Mouse (Mus musculus): Measurements from ENCODE around the gene Sult1b1. TPM values are rescaled to one million over a fixed set of nuclear protein-coding genes. Genes with fewer than 3 reads are reported as not detected.

The Sult1b1 gene
- total and polyA plus RNA-seq, 3 experiments = not detected

DNA sequence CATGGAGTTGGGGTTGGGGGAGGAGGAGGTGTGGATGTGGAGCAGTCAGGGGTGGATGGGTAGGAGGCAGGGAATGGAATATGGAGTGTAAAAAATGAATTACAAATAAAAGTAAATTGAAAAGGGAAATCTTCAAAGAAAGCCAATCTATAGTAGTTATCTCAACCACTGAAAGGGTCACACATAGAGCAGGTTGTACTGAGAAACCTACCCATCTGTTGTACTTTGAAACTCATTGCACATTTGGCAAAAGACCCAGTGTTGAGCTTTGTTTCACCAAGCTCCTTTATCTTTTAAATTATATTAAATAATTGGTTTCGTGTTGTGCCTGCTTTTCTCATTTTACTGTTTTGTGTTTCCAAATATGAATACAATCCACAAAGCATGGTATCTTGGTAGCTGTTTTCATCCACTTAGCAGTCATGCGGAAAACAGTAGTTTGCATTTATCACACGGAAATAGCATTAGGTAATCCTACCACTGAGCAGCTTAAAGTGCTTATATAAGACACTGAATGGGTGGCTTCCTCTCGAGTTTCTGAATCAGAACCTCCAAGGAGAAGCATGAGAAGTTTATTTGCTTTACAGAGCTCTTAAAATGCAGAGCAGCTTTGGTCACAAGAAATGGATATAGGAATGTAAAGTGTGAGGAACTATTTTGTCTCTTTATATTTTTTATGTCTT is 32.1 kb downstream of the Sult1b1 start:
- Histone ChIP-seq H3K27ac (ENCODE audit: control insufficient read depth, low read depth, low read length) (no peak overlapping the region), H3K9me3 (replicated peaks; ENCODE audit: insufficient read depth, low read length) (no peaks in the 10 kb centered on the region), H3K4me1 (ENCODE audit: control insufficient read depth in 1 of 2, insufficient read depth in 2 of 2, low read length in 2 of 2) (no peaks in the 10 kb centered on the region), H3K79me2 (ENCODE audit: control insufficient read depth, insufficient read depth, low read length, poor library complexity) (no peaks in the 10 kb centered on the region), H3K27me3 (ENCODE audit: control insufficient read depth in 1 of 2, insufficient read depth in 2 of 2, low read length in 2 of 2) (no peaks in the 10 kb centered on the region), H3K36me3 (ENCODE audit: control insufficient read depth in 1 of 2, insufficient read depth in 2 of 2, low read length in 2 of 2) (no peaks in the 10 kb centered on the region), H3K9ac (ENCODE audit: control insufficient read depth, low read depth, low read length, poor library complexity, severe bottlenecking) (no peak overlapping the region), H3K4me3 (ENCODE audit: control insufficient read depth in 1 of 2, insufficient read depth in 1 of 2, low read depth in 2 of 2, low read length in 2 of 2) (no peak overlapping the region)
- TF ChIP-seq E2F4 (IDR thresholded peaks at IDR 0.05; ENCODE audit: borderline replicate concordance, low read depth, low read length) = no peak
- no peak for TF ChIP-seq TBP (IDR thresholded peaks at IDR 0.05; ENCODE audit: low read depth, low read length)
- no peak for TF ChIP-seq MAX (IDR thresholded peaks at IDR 0.05; ENCODE audit: low read length)
- no peak for TF ChIP-seq JUND (IDR thresholded peaks at IDR 0.05; ENCODE audit: low read depth, low read length)
- TF ChIP-seq MXI1 (IDR thresholded peaks at IDR 0.05; ENCODE audit: low read depth, low read length) = no peak
- TF ChIP-seq RAD21 (IDR thresholded peaks at IDR 0.05; ENCODE audit: low read depth, low read length) = no peak
- no peak for TF ChIP-seq RCOR1 (IDR thresholded peaks at IDR 0.05; ENCODE audit: low read depth, low read length)
- TF ChIP-seq USF1 (IDR thresholded peaks at IDR 0.05; ENCODE audit: low read depth, low read length) = no peak
- TF ChIP-seq POLR2AphosphoS2 (IDR thresholded peaks at IDR 0.05; ENCODE audit: low read length) = no peak
- TF ChIP-seq NELFE (IDR thresholded peaks at IDR 0.05; ENCODE audit: low read depth, low read length) = no peak
- no peak for DNase-seq (ENCODE audit: low read depth, low spot score)

DNA sequence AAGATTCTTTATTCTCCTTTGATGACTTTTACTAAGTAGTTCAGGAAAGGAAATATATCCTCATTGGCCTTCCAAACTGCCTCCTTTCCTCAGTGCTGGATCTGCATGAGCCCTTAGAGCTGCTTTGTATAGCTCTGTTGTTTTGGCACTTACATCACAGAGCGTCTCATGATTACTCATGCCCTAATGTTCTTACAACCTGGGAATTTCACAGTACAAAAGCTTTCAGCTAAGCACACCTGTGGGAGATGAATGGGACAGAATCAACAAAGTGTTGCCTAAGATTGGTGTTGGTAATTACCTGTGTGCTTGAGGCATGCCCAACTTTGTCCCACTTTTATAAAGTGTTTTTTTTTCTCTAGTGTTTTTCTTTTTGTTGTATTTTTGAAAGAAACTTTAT is 35.3 kb downstream of the Sult1b1 start:
- Histone ChIP-seq H3K4me3 (ENCODE audit: control insufficient read depth in 1 of 2, insufficient read depth in 1 of 2, low read depth in 2 of 2, low read length in 2 of 2) (no peak overlapping the region), H3K4me1 (ENCODE audit: control insufficient read depth in 1 of 2, insufficient read depth in 2 of 2, low read length in 2 of 2) (no peaks in the 10 kb centered on the region), H3K27ac (ENCODE audit: control insufficient read depth, low read depth, low read length) (no peak overlapping the region), H3K9me3 (replicated peaks; ENCODE audit: insufficient read depth, low read length) (no peaks in the 10 kb centered on the region), H3K27me3 (ENCODE audit: control insufficient read depth in 1 of 2, insufficient read depth in 2 of 2, low read length in 2 of 2) (no peaks in the 10 kb centered on the region), H3K36me3 (ENCODE audit: control insufficient read depth in 1 of 2, insufficient read depth in 2 of 2, low read length in 2 of 2) (no peaks in the 10 kb centered on the region), H3K79me2 (ENCODE audit: control insufficient read depth, insufficient read depth, low read length, poor library complexity) (no peaks in the 10 kb centered on the region), H3K9ac (ENCODE audit: control insufficient read depth, low read depth, low read length, poor library complexity, severe bottlenecking) (no peak overlapping the region)
- DNase-seq (ENCODE audit: low read depth, low spot score) = no peak
- TF ChIP-seq KAT2A (conservative IDR thresholded peaks at IDR 0.05; ENCODE audit: low read depth, low read length) (no peak), SIN3A (IDR thresholded peaks at IDR 0.05; ENCODE audit: low read length) (no peak), USF1 (IDR thresholded peaks at IDR 0.05; ENCODE audit: low read depth, low read length) (no peak), POLR2A (IDR thresholded peaks at IDR 0.05; ENCODE audit: control insufficient read depth in 1 of 2, insufficient read depth in 1 of 2, low read depth in 1 of 2, low read length in 2 of 2, poor library complexity in 1 of 2) (no peak), TCF12 (IDR thresholded peaks at IDR 0.05; ENCODE audit: low read depth, low read length) (no peak), MAFK (IDR thresholded peaks at IDR 0.05; ENCODE audit: borderline replicate concordance, low read depth, low read length) (no peak), TAL1 (IDR thresholded peaks at IDR 0.05; ENCODE audit: low read length) (no peak), NELFE (IDR thresholded peaks at IDR 0.05; ENCODE audit: low read depth, low read length) (no peak), MAX (IDR thresholded peaks at IDR 0.05; ENCODE audit: low read length) (no peak), EP300 (IDR thresholded peaks at IDR 0.05; ENCODE audit: low read depth in 1 of 2, low read length in 2 of 2) (no peak), GATA1 (IDR thresholded peaks at IDR 0.05; ENCODE audit: low read depth, low read length) (no peak), MYC (IDR thresholded peaks at IDR 0.05; ENCODE audit: low read depth, low read length) (no peak), POLR2AphosphoS5 (IDR thresholded peaks at IDR 0.05; ENCODE audit: borderline replicate concordance, low read depth, low read length) (no peak), SMC3 (IDR thresholded peaks at IDR 0.05; ENCODE audit: low read depth, low read length) (no peak), NRF1 (IDR thresholded peaks at IDR 0.05; ENCODE audit: insufficient read depth, low read depth, low read length, poor library complexity, severe bottlenecking) (no peak), USF2 (IDR thresholded peaks at IDR 0.05; ENCODE audit: borderline replicate concordance in 1 of 2, insufficient read depth in 1 of 2, low read depth in 1 of 2, low read length in 2 of 2) (no peak), GABPA (IDR thresholded peaks at IDR 0.05; ENCODE audit: low read depth, low read length) (no peak), CHD1 (IDR thresholded peaks at IDR 0.05; ENCODE audit: low read depth, low read length) (no peak)

Measured in MEL (cell line).